Mouse (Mus musculus) erythroblast, embryonic 14.5 days (primary cell): ENCODE data around the gene Car3. TPM values are rescaled to one million over a fixed set of nuclear protein-coding genes. Genes with fewer than 3 reads are reported as not detected.

ENCODE experiments used
- H3K27me3 ChIP-seq: 2 replicates; pipeline ENCODE4 v1.6.1; 2012; ENCODE audit warnings: inconsistent platforms; ENCODE audit not compliant: control insufficient read depth
- H3K36me3 ChIP-seq: 2 replicates; pipeline ENCODE4 v1.6.1; 2012; ENCODE audit warnings: mild to moderate bottlenecking, inconsistent platforms; ENCODE audit not compliant: control insufficient read depth
- H3K4me1 ChIP-seq: 2 replicates; pipeline ENCODE4 v1.6.1; 2012; ENCODE audit warnings: inconsistent platforms; ENCODE audit not compliant: control insufficient read depth
- H3K4me3 ChIP-seq: replicated peaks from 2 replicates; pipeline ENCODE3; 2012; ENCODE audit warnings: moderate library complexity, mild to moderate bottlenecking, inconsistent platforms
- H3K9me3 ChIP-seq: 2 replicates; pipeline ENCODE4 v1.6.1; 2012; ENCODE audit warnings: low read length, inconsistent platforms, mixed read lengths; ENCODE audit not compliant: control insufficient read depth
- GATA1 ChIP-seq: IDR thresholded peaks from 2 replicates; pipeline ENCODE4 v1.6.1; 2012; ENCODE audit warnings: low read length, inconsistent platforms, mixed read lengths
- TAL1 ChIP-seq: IDR thresholded peaks from 3 replicates; pipeline ENCODE4 v1.6.1; 2012; ENCODE audit warnings: low read length, inconsistent platforms, mixed read lengths
- polyA plus RNA-seq: library from polyadenylated mRNA; stranded (reverse); fragments of >175 nt; gene quantifications from 2 replicates; pipeline ENCODE4 v1.2.3, GENCODE M21; 2012

The Car3 gene
- polyA plus RNA-seq, 1 experiment: 0.10 TPM

DNA sequence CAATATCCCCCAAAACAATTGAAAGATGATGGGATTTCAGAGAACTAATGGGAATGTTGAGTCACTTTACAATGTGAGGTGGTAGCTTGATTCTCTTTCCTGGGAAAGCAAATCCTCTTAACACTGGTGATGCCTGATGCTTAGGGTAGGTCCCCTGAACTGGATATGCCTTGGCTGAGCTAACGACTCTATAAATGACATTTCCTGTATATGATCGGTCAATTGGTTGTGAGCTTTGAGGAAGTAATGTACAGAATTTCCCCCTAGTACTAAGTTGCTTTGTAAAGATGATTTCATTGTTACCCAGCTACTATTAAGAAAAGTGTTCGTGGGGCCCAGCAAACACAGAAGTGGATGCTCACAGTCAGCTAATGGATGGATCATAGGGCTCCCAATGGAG, 29.7 kb downstream of the Car3 start:
- peaks cover 44% of the 10 kb centered on the region for H3K4me1 ChIP-seq
- TF ChIP-seq TAL1 (no peak), GATA1 (no peak)
- no peaks in the 10 kb centered on the region for H3K27me3 ChIP-seq
- no peaks in the 10 kb centered on the region for H3K9me3 ChIP-seq
- peaks cover 96% of the 10 kb centered on the region for H3K36me3 ChIP-seq
- H3K4me3 ChIP-seq: peak overlapping the region; percentile 55

DNA sequence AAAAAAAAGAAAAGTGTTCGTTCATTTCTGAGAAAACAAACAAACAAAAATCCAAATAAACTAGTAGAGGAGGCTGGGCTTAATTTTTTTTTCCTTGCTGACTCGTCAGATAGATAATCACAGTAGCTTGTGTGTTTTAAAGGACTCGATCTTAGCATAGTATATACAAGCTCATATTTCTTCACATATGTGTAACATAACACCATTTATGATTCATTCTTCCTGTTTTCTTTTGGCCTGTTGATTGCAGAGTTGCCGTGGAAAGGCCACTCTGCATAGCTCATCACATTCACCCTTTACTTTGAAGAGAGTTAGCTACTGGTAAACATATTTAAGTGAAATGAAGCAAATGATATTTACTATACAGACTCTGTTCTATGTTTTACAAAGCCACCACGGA, 30.4 kb downstream of the Car3 start:
- Histone ChIP-seq H3K27me3 (no peaks in the 10 kb centered on the region), H3K4me3 (peak overlapping the region; percentile 6), H3K4me1 (peaks cover 44% of the 10 kb centered on the region), H3K36me3 (peaks cover 96% of the 10 kb centered on the region), H3K9me3 (no peaks in the 10 kb centered on the region)
- no peak for TF ChIP-seq TAL1

DNA sequence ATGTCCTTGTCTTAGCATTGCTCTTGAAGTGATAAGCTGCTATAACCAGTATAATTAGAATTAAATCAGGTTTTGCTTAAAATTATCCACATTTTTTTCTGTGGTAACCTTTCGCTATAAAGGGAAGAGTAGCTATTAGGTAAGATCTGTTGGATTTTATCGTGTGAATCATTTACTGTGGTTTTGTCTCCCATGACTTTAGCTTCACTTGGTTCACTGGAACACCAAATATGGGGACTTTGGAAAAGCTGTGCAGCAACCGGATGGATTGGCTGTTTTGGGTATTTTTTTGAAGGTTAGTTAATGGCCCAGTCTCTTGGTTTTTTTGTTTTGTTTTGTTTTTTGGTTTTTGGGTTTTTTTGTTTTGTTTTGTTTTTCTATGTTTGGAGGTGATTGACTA, 32.0 kb downstream of the Car3 start:
- Histone ChIP-seq H3K4me1 (peaks cover 49% of the 10 kb centered on the region), H3K4me3 (no peak overlapping the region), H3K36me3 (peaks cover 96% of the 10 kb centered on the region), H3K27me3 (no peaks in the 10 kb centered on the region), H3K9me3 (no peaks in the 10 kb centered on the region)
- TF ChIP-seq TAL1 (no peak), GATA1 (no peak)

DNA sequence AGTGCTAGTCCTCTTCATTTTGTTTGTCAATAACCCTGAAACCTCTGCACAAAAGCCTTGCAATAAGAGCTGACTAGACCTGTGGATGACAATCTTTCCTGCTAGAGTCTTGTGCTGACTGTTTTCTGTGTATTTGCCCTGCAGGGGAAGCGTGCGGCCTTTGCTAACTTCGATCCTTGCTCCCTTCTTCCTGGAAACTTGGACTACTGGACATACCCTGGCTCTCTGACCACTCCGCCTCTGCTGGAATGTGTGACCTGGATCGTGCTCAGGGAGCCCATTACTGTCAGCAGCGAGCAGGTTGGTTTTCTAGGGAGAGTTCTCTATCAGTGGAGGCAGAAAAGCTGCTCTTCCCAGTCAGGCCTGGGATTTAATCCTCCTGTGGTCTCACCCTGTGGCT, 34.5 kb downstream of the Car3 start:
- TF ChIP-seq GATA1 (no peak), TAL1 (no peak)
- Histone ChIP-seq H3K4me1 (peaks cover 36% of the 10 kb centered on the region), H3K4me3 (no peak overlapping the region), H3K9me3 (no peaks in the 10 kb centered on the region), H3K36me3 (peaks cover 97% of the 10 kb centered on the region), H3K27me3 (no peaks in the 10 kb centered on the region)

DNA sequence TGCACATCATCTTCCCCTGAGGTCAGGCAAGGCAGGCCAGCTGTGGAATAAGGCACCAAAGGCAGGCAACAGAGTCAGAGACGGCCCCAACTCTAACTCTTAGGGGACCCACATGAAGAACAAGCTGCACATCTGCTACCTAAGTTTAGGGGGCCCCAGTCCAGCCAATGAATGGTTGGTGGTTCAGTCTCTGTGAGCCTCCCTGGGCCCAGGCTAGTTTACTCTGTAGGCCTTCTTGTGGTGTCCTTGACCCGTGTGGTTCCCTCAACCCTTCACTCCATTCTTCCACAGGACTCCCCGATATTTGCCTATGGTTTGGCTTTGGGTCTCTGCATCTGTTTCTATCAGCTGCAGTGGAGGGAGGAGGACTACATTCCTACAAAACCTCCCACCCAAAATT, 40.1 kb downstream of the Car3 start:
- H3K27me3 ChIP-seq: no peaks in the 10 kb centered on the region
- H3K4me1 ChIP-seq: peaks cover 14% of the 10 kb centered on the region
- H3K9me3 ChIP-seq: no peaks in the 10 kb centered on the region
- TF ChIP-seq GATA1 (no peak), TAL1 (no peak)
- H3K36me3 ChIP-seq: peaks cover 93% of the 10 kb centered on the region
- no peak overlapping the region for H3K4me3 ChIP-seq

DNA sequence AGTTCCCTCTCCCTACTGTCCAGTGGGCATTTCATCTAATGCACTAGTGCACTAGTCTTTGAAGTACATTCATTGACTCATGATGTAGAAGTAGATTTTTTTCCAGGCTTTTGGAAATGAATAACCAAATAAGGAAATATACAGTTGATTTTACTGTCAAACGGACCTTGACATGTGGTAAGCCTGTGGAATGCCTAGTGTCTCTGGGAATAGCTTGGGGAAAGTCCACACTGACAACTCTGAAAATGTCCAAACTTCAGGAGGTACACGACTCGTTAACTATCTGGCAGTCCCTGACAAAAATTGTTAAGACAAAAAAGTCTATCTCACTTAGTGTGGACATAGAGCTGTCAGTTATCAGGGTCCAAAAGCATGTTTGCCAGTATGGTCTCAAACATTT, 40.9 kb downstream of the Car3 start:
- Histone ChIP-seq H3K4me3 (no peak overlapping the region), H3K36me3 (peaks cover 85% of the 10 kb centered on the region), H3K9me3 (no peaks in the 10 kb centered on the region), H3K4me1 (peaks cover 11% of the 10 kb centered on the region), H3K27me3 (no peaks in the 10 kb centered on the region)
- TF ChIP-seq TAL1 (no peak), GATA1 (no peak)

DNA sequence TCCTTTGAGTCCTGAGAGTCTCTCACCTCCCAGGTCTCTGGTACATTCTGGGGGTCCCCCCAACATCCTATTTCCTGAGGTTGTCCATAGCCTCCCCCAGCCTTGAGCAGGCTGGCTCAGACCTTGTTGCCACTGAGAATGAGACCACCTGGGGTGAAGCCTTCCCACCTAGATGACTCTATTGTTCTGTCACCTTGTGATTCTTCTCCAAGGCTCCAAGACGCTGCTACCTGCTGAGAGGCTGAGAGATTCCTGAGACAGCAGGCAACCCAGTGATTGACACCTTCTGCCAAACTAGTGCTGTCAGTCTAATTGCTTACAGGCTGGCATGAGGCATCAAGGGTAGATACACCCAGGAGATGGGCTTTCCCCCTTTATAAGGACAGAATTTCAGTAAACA, 44.0 kb downstream of the Car3 start:
- no peak for TF ChIP-seq TAL1
- no peak for TF ChIP-seq GATA1
- Histone ChIP-seq H3K4me1 (peaks cover 8% of the 10 kb centered on the region), H3K4me3 (no peak overlapping the region), H3K27me3 (no peaks in the 10 kb centered on the region), H3K9me3 (no peaks in the 10 kb centered on the region), H3K36me3 (peaks cover 56% of the 10 kb centered on the region)

DNA sequence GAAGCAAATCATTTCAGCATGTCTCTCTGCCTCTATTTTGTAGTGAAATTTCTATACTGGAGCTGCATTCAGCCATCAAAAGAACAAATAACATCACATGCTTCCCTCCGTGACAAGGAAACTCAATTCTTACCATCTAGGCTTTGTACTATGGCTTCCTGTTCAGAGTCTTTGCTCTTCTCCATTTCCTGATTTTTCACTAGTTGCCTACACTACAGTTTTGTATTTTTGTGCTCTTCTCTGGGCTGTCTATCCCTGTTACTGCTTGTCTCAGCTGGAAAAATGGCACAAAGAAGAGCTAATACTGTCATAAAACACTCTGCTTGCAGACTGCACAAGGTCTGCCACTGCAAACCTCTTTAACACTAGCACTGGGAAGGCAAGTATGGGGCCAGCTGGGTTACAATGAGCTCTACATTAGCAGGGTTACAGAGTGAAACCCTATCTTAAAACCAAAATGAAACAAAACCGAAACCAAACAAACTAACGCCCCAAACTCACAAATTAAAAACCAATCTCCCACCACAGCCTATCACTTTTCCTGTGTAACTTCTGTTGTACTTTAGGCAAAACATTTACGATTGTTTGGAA, 48.8 kb downstream of the Car3 start:
- Histone ChIP-seq H3K4me1 (peaks cover 2% of the 10 kb centered on the region; the same call in 1 of the 2 replicates), H3K27me3 (no peaks in the 10 kb centered on the region), H3K4me3 (no peak overlapping the region), H3K9me3 (no peaks in the 10 kb centered on the region), H3K36me3 (peaks cover 10% of the 10 kb centered on the region)
- no peak for TF ChIP-seq GATA1
- no peak for TF ChIP-seq TAL1

DNA sequence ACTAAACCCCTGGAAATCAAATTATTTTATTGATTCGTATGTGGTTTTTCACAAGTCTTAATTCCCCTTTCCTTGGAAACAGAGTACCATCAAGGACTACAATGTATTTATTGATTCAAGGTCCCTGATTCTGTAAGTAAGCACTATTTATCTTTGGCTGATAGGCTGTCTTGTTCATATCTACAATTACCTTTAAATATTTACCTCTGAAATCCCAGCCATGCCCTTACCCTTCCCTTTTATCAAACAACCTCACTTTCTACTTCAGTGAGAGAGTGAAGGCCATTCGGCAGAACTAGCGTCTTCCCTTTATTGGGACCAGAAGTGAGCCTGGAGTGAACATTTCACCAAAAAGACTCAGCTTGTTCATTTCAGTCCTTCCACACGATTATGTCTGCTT, 50.5 kb downstream of the Car3 start:
- Histone ChIP-seq H3K4me3 (no peak overlapping the region), H3K36me3 (peaks cover 2% of the 10 kb centered on the region), H3K9me3 (no peaks in the 10 kb centered on the region), H3K4me1 (peaks cover 2% of the 10 kb centered on the region; the same call in 1 of the 2 replicates), H3K27me3 (no peaks in the 10 kb centered on the region)
- TF ChIP-seq GATA1: no peak
- TF ChIP-seq TAL1: no peak

DNA sequence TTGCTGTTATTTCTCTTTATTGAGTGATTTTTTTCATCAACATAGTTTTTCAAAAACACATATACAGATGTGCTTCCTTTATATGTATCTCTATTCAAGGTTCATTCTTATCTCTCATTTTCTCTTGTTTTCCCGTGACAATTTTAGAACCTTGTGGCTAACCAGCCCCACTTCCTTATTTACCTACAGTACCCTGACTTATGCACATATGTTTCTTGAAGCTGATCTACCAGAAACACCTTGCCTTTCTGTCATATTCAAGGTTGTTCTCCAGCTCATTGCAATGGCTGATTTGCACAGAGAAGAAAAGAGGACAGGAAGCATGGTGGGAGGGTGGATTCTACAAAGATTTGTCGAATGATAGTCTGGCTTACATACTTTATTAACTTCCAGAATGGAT, 52.0 kb downstream of the Car3 start:
- TF ChIP-seq TAL1: no peak
- TF ChIP-seq GATA1: no peak

More for the DNA sequence above, 52.0 kb downstream of the Car3 start:
- H3K9me3 ChIP-seq: no peaks in the 10 kb centered on the region
- H3K27me3 ChIP-seq: no peaks in the 10 kb centered on the region
- no peaks in the 10 kb centered on the region for H3K36me3 ChIP-seq
- peaks cover 2% of the 10 kb centered on the region; the same call in 1 of the 2 replicates for H3K4me1 ChIP-seq
- H3K4me3 ChIP-seq: no peak overlapping the region
